Mouse (Mus musculus): ENCODE data around the gene Zfp319.
"Not testable (repeated sequence)": the region's sequence is repeated elsewhere in the genome, so short reads cannot be mapped to it uniquely, and the experiment has no call there.

Gene Zfp319

DNA sequence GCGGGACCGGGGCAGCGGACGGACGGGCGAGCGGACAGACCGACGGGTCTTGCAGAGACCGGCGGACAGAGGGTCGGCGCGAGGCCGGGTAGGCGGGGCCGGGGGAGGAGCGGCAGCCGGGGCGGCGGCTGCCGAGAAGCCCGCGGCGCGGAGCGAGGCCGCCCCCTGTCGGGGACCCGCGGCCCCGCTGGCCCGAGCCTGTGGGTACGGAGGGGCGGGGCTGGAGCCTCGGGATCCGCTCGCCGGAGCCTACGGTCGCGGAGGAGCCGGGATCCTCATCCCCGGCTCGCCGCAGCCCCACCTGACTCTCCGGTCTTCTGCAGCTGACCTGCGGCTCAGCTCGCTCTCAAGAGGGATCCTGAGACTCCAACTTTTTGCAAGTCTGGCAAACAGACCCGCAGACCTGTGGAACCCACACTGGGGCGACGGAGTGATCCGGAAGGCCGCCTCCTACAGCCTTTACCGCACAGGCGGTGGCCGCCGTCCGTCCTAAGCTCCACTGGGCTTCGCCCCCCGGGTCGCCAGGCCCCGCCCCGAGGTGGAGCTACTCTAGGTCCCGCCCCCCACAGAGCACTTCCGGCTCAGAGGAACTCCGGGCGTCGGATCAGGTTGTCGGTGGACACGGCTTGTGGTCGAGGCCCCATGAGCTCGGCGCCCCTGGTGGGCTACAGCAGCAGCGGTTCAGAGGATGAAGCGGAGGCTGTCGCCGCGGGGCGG, at the start of gene Zfp319, which contains the start of gene Usb1:
Gene Zfp319 (minus strand): TSS at position 231 of the 717 bp plus-strand sequence.
Gene Usb1 (plus strand): TSS at position 565 of the 717 bp plus-strand sequence.
- DNase-seq (ENCODE audit: low read depth): peak; percentile 97

DNA sequence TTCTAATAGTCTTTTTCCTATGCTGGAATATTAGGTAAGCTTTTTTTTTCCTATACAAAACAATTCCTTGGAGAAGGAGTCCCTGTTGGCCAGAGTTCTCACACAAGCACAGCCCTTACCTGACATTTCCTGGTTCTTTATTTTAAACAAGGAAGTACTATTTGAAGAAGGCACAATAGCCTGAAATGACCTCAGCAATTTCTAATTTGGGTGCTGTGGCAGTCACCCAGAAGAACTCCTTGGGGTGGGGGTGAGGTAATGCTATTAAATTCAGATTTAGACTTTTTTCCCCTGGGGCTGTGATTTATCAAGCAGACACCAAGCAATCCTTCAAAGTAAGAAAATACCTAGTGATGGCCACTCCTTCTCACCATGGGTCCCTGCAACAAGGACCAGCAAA, 49.2 kb upstream of the Zfp319 start:
- no peak for DNase-seq (ENCODE audit: low read depth)

DNA sequence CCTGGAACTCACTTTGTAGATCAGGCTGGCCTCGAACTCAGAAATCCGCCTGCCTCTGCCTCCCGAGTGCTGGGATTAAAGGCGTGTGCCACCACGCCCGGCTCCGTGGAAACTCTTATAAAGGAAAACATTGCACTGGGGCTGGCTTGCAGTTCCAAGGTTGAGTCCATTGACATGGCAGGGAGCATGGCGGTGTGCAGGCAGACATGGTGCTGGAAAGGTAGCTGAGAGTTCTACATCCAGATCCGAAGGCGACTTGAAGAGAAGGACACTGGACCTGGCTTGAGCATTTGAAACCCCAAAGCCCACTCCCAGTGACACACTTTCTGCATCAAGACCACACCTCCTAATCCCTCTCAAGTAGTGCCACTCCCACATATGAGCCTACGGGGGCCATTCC, 47.2 kb upstream of the Zfp319 start:
- not testable (repeated sequence) for DNase-seq (ENCODE audit: low read depth)

DNA sequence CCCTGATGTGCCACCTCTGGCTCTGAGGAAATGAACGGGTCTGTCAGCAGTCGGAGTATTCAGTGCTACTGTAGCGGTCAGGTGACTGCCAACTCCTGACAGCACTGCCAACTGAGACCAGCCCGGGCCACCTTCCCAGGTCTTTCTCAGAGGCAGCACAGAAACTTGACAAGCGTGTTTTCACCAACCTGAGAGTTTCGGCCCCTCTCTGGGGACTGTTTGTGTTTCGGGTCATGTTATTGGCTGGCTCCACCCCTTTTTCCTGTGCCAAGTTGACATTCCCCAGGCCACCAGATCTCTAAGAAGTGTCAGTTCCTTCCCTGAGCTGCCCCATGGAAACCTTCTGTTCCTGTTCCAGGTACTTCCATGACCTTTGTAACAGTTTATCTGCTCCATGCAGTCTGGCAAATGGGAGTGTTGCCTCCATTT, 46.1 kb upstream of the Zfp319 start:
- no peak for DNase-seq (ENCODE audit: low read depth)

DNA sequence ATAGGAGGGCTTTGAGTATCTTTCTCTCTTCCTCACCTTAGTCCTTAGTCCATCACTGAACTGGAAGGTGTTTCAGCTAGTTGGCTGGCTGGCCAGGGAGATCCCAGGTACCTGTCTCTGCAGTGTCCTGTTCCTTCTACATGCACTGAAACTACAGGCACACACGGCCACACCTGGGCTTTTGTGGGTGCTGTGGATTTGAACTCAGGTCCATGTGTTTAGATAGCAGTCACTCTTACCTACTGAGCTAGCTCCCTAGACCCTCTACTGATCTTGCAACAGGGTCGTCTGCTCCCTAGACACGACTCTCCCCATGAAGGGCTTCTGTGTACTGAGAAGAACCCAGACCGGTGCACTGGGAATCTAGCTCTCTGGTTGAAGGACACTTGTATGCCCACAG, 45.4 kb upstream of the Zfp319 start:
- DNase-seq (ENCODE audit: low read depth): no peak

DNA sequence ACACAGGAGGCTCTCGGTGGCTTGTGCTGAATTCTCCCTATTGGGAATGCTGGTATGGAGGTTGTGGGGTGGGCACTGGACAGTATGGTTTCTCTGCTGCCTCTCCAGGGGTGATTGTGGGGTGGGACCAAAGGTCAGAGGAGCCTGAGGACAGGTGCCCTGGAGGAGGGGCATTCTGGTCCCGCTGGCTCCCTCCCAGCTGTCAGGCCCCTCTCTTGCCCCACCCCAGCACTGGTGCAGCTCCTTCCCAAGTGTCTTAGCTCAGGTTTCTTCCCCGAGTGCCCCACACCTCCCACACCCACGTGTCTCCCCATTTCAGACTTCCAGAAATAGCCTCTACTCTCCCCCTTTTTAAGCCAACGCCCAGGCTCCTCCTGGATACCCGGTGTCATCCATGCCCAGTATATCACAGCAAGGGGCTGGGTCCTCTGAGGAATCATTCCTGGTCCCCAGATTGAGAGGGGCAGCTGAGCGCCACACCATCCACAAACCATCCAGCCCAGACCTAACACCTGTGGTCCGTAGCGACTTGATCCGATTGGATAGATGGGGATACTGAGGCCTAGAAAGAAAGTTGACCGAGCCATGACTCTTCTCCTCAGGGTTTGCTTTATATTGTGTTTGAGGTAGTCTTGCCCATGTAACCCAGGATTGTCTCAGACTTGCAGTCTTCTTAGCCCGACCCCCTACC, 44.7 kb upstream of the Zfp319 start:
- no peak for DNase-seq (ENCODE audit: low read depth)

DNA sequence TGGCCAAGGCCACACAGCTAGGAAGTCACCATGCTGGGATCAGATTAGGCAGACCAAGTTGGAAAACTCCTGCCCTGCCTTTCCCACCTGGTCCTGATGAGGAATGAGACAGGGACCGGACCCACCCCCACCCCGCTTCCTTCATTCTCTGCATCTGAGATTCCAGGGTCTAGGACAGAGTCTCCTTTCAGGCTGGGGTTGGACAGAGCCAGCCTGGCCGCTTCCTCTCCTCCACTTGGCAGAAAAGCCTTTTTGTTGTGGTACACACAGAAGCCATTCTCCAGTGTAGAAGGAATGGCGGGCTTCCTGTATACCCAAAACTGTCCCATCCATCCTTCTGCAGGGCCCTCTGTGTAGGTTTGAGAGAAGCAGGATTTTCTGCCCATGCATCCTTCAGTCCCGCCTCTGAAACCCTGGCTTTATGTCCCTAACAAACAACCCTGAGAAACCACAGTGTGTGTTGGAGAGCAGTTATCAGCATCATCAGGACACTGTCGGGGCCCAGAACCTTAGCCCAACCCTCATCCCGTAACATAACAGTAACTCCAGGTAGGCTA, 43.7 kb upstream of the Zfp319 start:
- DNase-seq (ENCODE audit: low read depth): no peak

DNA sequence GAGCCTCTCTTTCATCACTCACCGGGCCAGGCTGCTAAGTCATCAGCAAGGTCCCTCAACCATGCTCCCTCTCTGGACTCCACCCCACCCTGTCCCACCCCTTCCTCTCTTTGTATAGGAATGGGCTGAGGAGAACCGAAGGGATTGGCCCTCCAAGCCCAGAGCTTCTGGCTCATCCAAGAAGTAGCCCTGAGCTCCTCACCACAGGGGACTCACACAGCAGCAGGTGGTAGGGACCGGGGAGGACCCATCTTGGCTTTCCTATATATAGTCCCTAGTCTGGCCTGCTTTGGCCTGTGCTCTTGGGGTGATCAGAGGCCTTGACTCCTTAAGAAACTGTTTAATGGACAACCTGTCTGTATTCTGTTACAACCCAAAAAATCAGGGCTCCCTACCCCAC, 42.7 kb upstream of the Zfp319 start:
- no peak for DNase-seq (ENCODE audit: low read depth)

DNA sequence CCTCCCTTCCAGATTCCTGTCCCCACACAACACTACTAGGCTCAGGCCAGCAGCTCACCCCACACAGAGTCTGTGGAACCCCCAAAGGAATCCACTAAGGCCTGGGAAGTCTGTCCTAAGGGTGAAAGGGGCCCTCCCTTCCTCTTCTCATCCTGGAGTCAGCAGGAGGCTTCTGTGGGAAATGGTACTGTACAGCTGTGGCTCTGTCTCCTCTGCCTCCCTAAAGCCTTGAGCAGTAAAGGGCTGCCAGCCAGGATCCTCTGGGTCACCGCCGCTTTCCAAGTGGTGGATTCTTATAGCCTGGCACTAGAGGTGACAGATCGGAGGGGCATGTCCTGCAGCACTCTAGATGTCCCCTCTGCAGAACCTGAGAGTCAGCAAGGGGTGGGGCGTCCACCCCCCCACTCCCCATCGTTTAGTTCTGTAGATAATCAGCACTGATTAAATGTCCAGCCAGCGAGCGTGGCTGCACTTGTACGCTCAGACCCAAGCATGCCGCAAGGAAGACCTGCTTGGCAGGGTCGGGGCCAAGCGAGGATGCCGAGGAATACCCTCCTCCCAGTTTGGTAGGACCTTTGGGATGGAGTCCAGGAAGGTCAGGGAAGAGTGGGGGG, 41.7 kb upstream of the Zfp319 start:
- DNase-seq (ENCODE audit: low read depth): no peak

DNA sequence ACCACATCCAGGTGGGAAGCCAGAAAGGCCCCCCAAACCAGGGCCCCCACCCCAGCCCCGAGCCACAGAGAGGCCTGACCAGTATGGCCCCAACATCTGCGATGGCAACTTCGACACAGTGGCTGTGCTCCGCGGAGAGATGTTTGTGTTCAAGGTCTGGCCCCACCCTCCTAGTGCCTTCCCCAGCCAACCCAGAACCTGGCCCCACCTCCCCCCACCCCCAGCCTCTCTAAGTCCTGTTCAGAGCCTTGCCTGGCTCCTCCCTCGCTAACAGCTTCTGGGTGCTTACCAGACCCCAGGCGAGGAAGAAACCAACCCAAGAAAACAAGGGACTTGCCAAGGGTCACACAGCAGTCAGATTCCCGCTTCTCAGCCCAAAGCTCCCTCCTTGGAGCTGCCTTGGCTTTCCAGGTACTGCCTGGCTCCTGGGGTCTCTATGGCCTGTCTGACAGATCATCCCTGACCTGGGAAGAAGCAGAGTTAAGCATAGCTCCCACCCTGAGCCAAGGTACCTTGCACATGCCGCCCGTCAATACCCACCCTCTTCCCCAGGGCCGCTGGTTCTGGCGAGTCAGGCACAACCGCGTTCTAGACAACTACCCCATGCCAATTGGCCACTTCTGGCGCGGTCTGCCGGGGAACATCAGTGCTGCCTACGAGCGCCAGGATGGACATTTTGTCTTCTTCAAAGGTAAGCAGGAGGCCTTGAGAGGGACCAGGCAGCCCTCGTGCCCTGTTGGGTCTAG, 38.0 kb upstream of the Zfp319 start:
- no peak for DNase-seq (ENCODE audit: low read depth)

DNA sequence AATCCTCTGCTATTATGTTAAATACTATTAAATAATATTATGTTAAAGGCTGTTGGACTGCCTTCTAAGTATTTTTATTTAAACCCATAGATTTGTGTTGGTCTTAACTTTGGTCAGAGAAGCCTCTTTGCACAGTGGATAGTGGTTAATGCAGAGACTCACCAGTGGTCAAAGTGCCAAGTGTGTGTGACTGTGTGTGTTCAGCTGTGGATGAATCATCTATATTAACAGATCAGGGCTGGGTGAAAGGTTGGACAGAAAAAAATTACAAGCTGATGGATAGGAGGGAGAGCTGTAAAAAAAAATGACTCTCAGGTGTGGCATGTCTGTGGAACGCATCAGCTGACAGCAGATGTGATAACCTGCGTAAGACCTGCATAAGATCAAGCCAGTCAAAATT, 32.1 kb upstream of the Zfp319 start:
- peak; percentile 10 for DNase-seq (ENCODE audit: low read depth)

DNA sequence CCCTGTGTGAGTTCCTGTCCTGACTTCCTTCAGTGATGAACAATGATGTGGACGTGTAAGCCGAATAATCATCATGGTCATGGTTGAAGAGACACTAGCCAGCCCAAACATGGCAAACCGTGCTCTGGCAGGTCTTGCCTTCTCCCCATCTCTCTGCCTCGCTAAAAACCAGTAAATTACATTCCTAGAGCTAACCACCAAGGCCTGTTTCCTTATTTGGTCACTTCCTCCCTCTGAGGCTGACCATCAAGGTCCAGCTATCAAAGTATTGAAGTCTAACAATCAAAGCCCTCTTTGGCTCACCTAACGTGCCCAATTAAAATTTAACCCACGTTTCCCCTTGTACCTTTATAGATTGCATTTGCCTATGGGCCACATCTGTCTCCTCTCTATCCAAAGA, 30.5 kb upstream of the Zfp319 start:
- peak; percentile 10 for DNase-seq (ENCODE audit: low read depth)

DNA sequence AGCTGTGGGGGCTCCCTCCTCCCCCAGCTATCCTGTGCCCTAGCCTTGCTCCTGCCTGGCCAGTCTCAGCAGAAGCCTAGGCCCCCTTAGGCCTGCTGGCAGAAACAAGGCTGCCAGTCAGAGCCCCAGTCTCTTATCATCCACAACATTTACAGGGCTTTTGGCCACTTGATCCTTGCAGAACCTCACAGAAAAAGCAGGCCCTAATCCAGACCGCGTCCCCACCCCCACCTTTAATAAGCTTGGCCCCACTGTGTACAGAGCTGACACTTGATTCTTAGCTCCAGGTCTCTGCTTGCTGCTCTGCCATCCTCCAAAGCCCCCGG, 29.2 kb upstream of the Zfp319 start:
- DNase-seq (ENCODE audit: low read depth): no peak

DNA sequence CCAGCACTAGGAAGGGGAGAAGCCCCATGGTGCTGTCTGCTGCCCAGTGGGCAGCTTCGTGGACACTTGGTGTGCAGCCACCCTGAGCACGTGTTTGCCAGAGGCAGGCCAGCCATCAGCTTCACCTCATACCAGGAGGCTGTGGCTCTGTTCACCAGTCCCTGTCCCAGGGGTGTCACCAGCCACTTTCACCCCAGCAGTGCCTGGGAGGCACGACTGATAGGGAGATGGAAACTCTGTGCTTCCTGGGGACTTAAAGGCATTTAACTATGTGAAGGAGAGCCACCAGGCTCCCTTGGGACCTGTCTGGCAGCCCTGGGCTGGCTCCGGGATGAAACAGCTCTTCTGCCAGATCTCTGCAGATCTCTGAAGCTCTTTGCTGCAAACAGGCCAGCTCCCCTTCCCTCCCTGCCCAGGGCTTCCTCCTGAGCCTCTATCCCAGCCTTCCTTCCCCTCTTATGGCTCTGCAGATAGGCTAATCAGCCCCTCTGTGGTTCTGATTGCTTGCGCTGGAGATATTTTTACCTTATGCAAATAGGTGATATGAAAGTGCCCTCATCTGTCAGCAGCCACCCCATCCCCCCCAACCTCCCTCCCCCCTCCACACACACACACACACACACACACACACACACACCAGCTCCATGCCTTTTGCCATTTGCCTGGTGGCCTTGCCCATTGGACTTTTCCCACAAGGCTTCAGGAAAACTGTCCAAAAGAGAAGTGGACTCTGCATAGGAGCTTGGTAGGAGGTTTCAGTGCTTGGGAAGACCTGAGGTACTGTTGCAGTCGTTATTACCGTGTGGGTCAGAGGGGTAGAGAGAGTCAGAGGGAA, 28.6 kb upstream of the Zfp319 start:
- no peak for DNase-seq (ENCODE audit: low read depth)

DNA sequence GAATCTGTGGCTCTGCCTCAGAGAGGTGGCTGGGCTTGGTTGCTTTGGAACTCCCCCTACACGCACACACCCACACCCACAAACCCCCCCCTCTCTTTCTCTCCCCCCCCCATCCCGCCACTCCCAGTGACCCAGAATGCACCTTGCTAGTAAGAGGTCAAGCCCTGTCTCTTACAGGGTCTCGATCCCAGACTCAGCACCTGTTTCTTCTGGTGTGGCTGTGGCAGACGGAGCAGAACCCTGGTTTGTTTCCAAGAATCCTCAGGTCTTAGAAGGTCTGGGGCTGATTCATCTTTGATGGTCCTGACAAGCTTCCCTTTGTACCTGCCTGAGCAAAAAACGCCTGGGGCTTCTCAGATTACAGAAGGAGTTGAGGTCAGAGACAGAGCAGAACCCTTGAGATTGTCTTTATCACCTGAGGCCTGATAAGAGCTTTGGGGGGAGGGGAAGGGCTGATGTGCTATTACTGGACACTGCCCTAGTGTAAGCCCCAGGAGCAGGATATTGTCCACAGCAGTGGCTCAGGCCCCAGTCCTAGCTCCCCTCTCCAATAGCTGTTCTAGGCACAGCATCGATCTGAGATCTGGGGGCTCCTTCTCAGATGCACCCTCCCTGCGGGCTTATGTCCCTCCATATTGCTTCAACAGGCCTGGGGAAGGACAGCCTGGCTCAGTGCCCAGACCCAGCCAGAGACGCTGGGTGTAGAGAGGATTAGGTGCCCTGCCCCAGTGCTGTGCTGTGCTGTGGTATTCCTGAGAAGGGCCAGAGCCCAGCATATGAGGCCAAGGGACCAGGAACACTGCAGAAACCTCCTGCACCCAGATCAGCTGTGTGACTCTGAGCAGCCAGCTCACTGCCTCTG, 27.0 kb upstream of the Zfp319 start:
- no peak for DNase-seq (ENCODE audit: low read depth)

DNA sequence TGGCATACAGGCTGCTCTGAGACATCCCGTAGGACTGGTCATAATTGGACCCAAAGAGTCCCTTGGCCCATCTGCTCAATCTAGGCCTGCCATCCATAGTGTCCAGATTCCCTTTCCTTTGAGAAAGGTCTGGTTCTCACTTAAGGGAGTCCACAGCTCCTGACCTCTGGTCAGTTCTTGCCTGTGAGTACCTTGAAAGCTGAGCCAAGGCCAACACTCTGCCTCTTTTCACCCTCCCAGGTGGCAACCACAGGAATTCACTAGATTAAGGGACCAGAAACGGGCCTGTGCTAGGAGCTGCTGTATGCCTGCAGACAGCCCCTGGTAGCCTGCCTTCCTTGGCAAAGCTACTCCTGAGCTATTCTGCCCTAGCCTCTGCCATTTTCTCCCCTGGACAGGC, 22.9 kb upstream of the Zfp319 start:
- DNase-seq (ENCODE audit: low read depth): no peak

DNA sequence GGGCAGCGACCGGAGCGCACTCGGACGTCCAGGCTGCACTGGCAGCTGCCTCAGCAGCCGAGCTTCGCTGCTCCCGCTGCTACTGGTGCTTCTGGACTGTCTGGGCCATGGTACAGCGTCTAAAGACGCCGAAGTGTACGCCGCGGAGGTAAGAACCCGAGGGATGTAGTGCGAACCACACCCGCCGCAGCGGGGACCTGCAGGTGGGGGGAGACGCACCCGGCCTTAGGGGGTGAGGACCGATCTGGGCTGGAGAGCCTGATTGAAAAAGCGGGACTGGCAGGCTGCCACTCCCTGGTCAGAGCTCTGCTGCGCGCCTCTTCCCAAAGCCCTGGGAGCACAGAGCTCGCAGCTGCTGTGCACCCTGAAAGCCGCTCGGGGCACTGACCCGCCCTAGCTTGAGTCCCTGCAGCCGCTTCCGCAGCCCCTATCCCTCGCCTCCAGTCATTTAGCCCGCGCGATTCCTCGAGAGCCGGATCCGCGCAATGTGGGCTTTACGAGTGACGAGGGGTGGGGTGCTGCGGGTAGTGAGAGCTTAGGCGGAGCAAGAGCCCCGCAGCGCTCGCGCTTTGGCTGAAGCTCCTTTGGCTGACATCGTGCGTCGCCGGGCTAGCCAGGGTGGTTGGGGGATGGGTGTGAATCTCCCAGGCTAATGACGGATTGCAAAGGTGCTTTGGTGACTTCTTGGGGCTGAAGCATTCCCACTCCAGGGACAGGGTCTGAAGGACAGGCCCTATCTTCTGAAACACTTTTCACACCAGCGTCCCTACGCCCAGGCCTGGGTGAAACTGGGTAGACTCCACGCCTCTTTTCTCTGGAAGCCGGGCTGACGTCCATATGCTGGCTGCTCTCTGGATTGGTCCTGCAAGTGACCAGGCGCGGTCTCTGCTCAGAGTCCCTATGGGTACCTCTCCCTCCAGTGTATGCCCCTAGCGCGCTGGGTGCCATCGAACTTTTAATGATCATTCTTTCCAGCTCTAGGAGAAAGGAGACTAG, 21.4 kb upstream of the Zfp319 start:
- DNase-seq (ENCODE audit: low read depth): no peak

DNA sequence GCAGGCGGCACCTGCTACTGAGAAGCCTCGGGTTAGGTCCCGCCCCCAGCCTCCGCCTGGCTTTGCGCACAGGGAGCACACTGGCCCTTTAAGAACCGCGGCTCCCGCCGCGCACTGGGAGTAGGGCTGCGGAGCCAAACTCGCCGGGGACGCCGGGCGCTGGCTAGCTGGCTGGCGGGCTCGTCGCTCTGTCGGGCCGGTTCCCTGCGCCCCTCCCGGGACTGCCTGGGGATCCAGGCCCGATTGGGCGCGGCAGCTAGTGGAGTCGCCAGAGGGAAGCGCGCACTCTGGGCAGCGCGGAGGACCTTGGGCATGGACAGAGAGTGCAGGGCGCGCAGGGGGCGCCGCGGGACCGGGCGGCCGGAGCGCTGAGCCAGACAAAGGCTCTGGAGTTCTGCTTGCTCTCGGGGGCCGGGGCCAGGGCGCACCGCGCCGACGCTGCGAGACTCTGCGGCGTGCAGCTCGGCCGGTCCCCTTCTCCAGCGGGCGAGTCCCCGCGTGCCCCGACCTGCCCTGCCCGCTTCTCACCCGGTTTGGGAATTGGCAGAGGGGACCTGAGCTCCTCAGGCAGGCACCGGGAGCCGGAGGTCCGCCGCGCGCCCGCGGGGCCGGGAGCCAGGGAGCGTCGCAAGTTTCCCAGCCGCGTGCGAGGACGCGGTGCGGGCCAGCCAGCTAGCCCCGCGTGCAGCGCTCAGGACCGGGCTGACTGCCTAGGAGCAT, 20.6 kb upstream of the Zfp319 start, which contains the start of gene Mmp15:
Gene Mmp15 (plus strand): TSS at position 118 of the 720 bp plus-strand sequence.
- no peak for DNase-seq (ENCODE audit: low read depth)

All from 416B (cell line).